Mouse (Mus musculus): ENCODE data around the gene Fyco1.

- no peak for TF ChIP-seq POLR2A (IDR thresholded peaks at IDR 0.05; ENCODE audit: control insufficient read depth, extremely low read depth, insufficient read depth, low read length, poor library complexity)
- TF ChIP-seq CTCF (IDR thresholded peaks at IDR 0.05; ENCODE audit: borderline replicate concordance, control insufficient read depth, extremely low read depth, insufficient read depth, low read length, poor library complexity) = no peak
These were observed 33.1 kb downstream of the Fyco1 start for GRCm38 (mm10) chr9:123818601-123819000.

Data from thymus, adult 2 months (tissue).